ENCODE assay signal across 21 mouse cellular contexts in the genomic region with DNA sequence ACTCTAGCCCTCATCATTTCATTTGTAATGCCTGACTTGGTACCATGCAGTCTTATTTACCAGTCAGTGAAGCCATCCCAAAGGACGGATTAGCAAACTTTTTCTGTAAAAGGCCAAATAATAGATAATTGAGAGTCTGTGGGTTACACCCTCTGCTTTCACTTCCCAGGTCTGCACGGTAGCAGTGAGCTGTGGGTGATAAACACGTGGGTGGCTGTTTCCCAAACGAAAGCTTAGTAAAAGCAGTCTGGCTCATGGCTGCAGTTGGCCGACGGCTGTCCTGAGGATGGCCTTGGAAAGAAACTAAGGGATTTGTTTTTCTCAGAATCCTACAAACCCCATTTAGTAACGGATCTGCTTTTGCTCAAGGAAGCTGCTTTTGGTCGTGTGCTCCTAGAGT. TPM values are rescaled to one million over a fixed set of nuclear protein-coding genes. Genes with fewer than 3 reads are reported as not detected.
DNase-seq lines count a peak whose midpoint lies in the region; ATAC-seq and TF ChIP-seq lines count a peak whose summit lies in the region.
"Had no signal": no experiment of that assay in that cellular context is flagged by ENCODE, and none has a peak within 500 bp of the region (broad histone marks: within the 10 kb centered on the region; RNA-seq: fewer than 3 reads in every experiment).

No protein-coding gene starts in this region.

- peak; percentile 18 to 26 for DNase-seq in adrenal gland, postnatal 36 days
- DNase-seq in adrenal gland, postnatal 4 days (ENCODE audit: low spot score in 2 of 2): no peak
- peak; percentile 21 for DNase-seq in CD4-positive helper T cell, adult 2 months (ENCODE audit: low read depth, low spot score)
- no peak for DNase-seq in left cerebral cortex, adult 9 months (ENCODE audit: low spot score in 2 of 2)
- DNase-seq: cerebellum, adult 11-12 months; gastrocnemius, postnatal 14 days; thymus, adult 18-20 months had no signal

- peaks cover 5% of the 10 kb centered on the region; the same call in 1 of the 2 replicates for H3K36me3 ChIP-seq in intestine, embryonic 16.5 days (ENCODE audit: control insufficient read depth, insufficient read depth, low read length)
- peaks cover 17% of the 10 kb centered on the region for H3K36me3 ChIP-seq in intestine, postnatal 0 days (ENCODE audit: control insufficient read depth, insufficient read depth)

- 48% methylated on average over 8 of the region's 8 CpGs for WGBS in intestine, embryonic 16.5 days
- WGBS in intestine, postnatal 0 days: 51% methylated on average over 8 of the region's 8 CpGs

- no peak for TF ChIP-seq CTCF in intestine, postnatal 0 days (IDR thresholded peaks at IDR 0.05; ENCODE audit: low read depth)

- no peak overlapping the region for H3K4me3 ChIP-seq in intestine, embryonic 16.5 days (ENCODE audit: low read length)
- H3K4me3 ChIP-seq in intestine, postnatal 0 days (ENCODE audit: low read depth, low read length): no peak overlapping the region

- no peaks in the 10 kb centered on the region for H3K27me3 ChIP-seq in intestine, embryonic 16.5 days (replicated peaks; ENCODE audit: control insufficient read depth, insufficient read depth, low read length)
- no peaks in the 10 kb centered on the region for H3K27me3 ChIP-seq in intestine, postnatal 0 days (replicated peaks; ENCODE audit: control insufficient read depth, insufficient read depth, low read length)

- no peaks in the 10 kb centered on the region for H3K9me3 ChIP-seq in intestine, embryonic 16.5 days (ENCODE audit: control insufficient read depth, low read length)
- H3K9me3 ChIP-seq in intestine, postnatal 0 days (ENCODE audit: control insufficient read depth): no peaks in the 10 kb centered on the region

- H3K4me2 ChIP-seq in intestine, embryonic 16.5 days (ENCODE audit: low read depth, low read length): no peak overlapping the region
- no peak overlapping the region for H3K4me2 ChIP-seq in intestine, postnatal 0 days (replicated peaks; ENCODE audit: low read depth)
- H3K4me2 ChIP-seq: midbrain, embryonic 11.5 days had no signal

- H3K9ac ChIP-seq in intestine, embryonic 16.5 days (ENCODE audit: low read depth, low read length): peak overlapping the region; percentile 30
- no peak overlapping the region for H3K9ac ChIP-seq in intestine, postnatal 0 days (ENCODE audit: low read depth, low read length)

- no peak for ATAC-seq in intestine, embryonic 16.5 days
- ATAC-seq in intestine, postnatal 0 days: no peak
- ATAC-seq in megakaryocyte progenitor cell, adult 5-6 weeks (replicated peaks; ENCODE audit: poor library complexity): 0 out of 2 replicates have a peak, but pooled peaks have one; percentile 8
- ATAC-seq in frontal cortex, adult (ENCODE audit: low TSS enrichment): no peak
- ATAC-seq: forebrain, embryonic 14.5 days; lung, postnatal 0 days had no signal

- H3K4me1 ChIP-seq in intestine, embryonic 16.5 days (ENCODE audit: control insufficient read depth, insufficient read depth, low read length): peaks cover 16% of the 10 kb centered on the region
- H3K4me1 ChIP-seq in intestine, postnatal 0 days (replicated peaks; ENCODE audit: control insufficient read depth, insufficient read depth, low read length): peaks cover 4% of the 10 kb centered on the region; the same call in 1 of the 2 replicates

- no peak overlapping the region for H3K27ac ChIP-seq in intestine, embryonic 16.5 days (ENCODE audit: low read length)
- no peak overlapping the region for H3K27ac ChIP-seq in intestine, postnatal 0 days (ENCODE audit: low read depth, low read length)
- H3K27ac ChIP-seq: kidney, postnatal 0 days had no signal

RNA-seq across cellular contexts. Expression of gene Prkab2, which starts 3.2 kb away (rescaled TPM):
- 10 to 100 TPM in 1 of 2 experiments, 1 to 10 TPM in 1; 7.5 to 10.5 TPM for total RNA-seq in adrenal gland, postnatal 36 days (2021)
- total RNA-seq in adrenal gland, postnatal 4 days (2021): 1 to 10 TPM; 9.4 to 9.8 TPM
- 5.5 and 5.8 TPM in 2 replicates for polyA plus RNA-seq in intestine, embryonic 16.5 days (2015; fragmentation: Nextera tagmentation; extraction: Ambion mirVana)
- polyA plus RNA-seq in intestine, postnatal 0 days (2015; fragmentation: Nextera tagmentation; extraction: Ambion mirVana): 3.1 and 4.1 TPM in 2 replicates
- 3.4 and 4.0 TPM in 2 replicates for total RNA-seq in megakaryocyte progenitor cell, adult 5-6 weeks (2015)
- total RNA-seq in megakaryocyte progenitor cell, adult 5-6 weeks (2017): 2.7 and 4.0 TPM in 2 replicates

RNA-seq across cellular contexts. Expression of gene Gm17651, which starts 13.3 kb away (rescaled TPM):
- total RNA-seq in adrenal gland, postnatal 36 days (2021): not detected
- total RNA-seq in adrenal gland, postnatal 4 days (2021): not detected
- not detected in 2 replicates for polyA plus RNA-seq in intestine, embryonic 16.5 days (2015; fragmentation: Nextera tagmentation; extraction: Ambion mirVana)
- not detected in 2 replicates for polyA plus RNA-seq in intestine, postnatal 0 days (2015; fragmentation: Nextera tagmentation; extraction: Ambion mirVana)
- not detected in 2 replicates for total RNA-seq in megakaryocyte progenitor cell, adult 5-6 weeks (2015)
- not detected in 2 replicates for total RNA-seq in megakaryocyte progenitor cell, adult 5-6 weeks (2017)
- total RNA-seq: common myeloid progenitor, adult 5-6 weeks; gastrocnemius, postnatal 14 days; hematopoietic stem cell, adult 5-6 weeks; left cerebral cortex, postnatal 10 days; liver, adult 2 months had no signal
- polyA plus RNA-seq: forebrain, embryonic 14.5 days; intestine, embryonic 14.5 days; kidney, postnatal 0 days; liver, adult 2 months; lung, postnatal 0 days; midbrain, embryonic 11.5 days; small intestine, adult 2 months had no signal

RNA-seq across cellular contexts. Expression of gene Fmo5, which starts 32.6 kb away (rescaled TPM):
- total RNA-seq in adrenal gland, postnatal 36 days (2021): 10 to 100 TPM in 1 of 2 experiments, 1 to 10 TPM in 1; 8.9 to 13.3 TPM
- total RNA-seq in adrenal gland, postnatal 4 days (2021): 10 to 100 TPM in 1 of 2 experiments, 1 to 10 TPM in 1; 7.1 to 14.2 TPM
- 50.4 and 57.8 TPM in 2 replicates for polyA plus RNA-seq in intestine, embryonic 16.5 days (2015; fragmentation: Nextera tagmentation; extraction: Ambion mirVana)
- 91.9 and 94.6 TPM in 2 replicates for polyA plus RNA-seq in intestine, postnatal 0 days (2015; fragmentation: Nextera tagmentation; extraction: Ambion mirVana)
- 5.0 and 7.8 TPM in 2 replicates for total RNA-seq in megakaryocyte progenitor cell, adult 5-6 weeks (2015)
- total RNA-seq in megakaryocyte progenitor cell, adult 5-6 weeks (2017): 3.3 and 4.2 TPM in 2 replicates

RNA-seq across cellular contexts. Expression of gene Chd1l, which starts 51.2 kb away (rescaled TPM):
- 10 to 100 TPM in 1 of 2 experiments, 1 to 10 TPM in 1; 9.8 to 18.5 TPM for total RNA-seq in adrenal gland, postnatal 36 days (2021)
- total RNA-seq in adrenal gland, postnatal 4 days (2021): 10 to 100 TPM; 17.8 to 18.7 TPM
- 17.1 and 17.3 TPM in 2 replicates for polyA plus RNA-seq in intestine, embryonic 16.5 days (2015; fragmentation: Nextera tagmentation; extraction: Ambion mirVana)
- 9.0 and 9.9 TPM in 2 replicates for polyA plus RNA-seq in intestine, postnatal 0 days (2015; fragmentation: Nextera tagmentation; extraction: Ambion mirVana)
- total RNA-seq in megakaryocyte progenitor cell, adult 5-6 weeks (2015): 21.1 and 21.3 TPM in 2 replicates
- total RNA-seq in megakaryocyte progenitor cell, adult 5-6 weeks (2017): 45.9 and 57.4 TPM in 2 replicates

Comparison
In these comparisons a context has a peak if more than half of its experiments do, and no peak if none do; other contexts are left out.
1. DNase-seq: peak in adrenal gland, postnatal 36 days (2 of 2) and CD4-positive helper T cell, adult 2 months (single experiment); none in adrenal gland, postnatal 4 days (0 of 2) and left cerebral cortex, adult 9 months (0 of 2).